Mouse (Mus musculus) c-Kit-positive CD71-positive TER-119-positive erythroid progenitor cells, embryonic 14.5 days (primary cell): ENCODE measurements around the gene Hist1h4h.
A peak's percentile ranks its signal among the peaks of the same experiment; 100 is the strongest.
"Not testable (repeated sequence)": the region's sequence is repeated elsewhere in the genome, so short reads cannot be mapped to it uniquely, and the experiment has no call there.

Experiments
- DNase-seq: peaks from one replicate; pipeline ENCODE4 v3.0.0-alpha.2; 2013; ENCODE audit warnings: low spot score

The Hist1h4h gene

DNA sequence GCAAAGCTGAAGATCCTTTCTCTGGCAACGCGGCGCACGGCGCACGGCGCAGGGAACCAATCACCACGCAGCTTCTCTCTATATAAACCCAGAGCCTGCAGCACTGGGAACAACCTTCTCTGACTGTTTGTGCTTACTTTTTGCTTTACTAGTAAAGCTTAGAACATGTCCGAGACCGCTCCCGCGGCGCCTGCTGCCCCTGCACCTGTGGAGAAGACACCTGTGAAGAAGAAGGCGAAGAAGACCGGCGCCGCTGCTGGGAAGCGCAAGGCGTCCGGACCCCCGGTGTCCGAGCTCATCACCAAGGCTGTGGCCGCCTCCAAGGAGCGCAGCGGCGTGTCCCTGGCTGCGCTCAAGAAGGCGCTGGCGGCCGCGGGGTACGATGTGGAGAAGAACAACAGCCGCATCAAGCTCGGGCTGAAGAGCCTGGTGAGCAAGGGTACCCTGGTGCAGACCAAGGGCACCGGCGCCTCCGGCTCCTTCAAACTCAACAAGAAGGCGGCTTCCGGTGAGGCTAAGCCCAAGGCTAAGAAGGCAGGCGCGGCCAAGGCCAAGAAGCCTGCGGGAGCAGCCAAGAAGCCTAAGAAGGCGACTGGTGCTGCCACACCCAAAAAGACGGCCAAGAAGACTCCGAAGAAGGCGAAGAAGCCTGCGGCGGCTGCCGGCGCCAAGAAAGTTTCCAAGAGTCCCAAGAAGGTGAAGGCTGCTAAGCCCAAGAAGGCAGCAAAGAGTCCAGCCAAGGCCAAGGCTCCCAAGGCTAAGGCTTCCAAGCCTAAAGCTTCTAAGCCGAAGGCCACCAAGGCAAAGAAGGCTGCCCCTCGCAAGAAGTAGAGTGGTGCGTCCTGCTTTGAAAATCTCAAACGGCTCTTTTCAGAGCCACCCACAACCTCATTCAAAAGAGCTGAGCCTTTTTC lies 24.3 kb downstream of the Hist1h4h start:
- peak; percentile 96 for DNase-seq

DNA sequence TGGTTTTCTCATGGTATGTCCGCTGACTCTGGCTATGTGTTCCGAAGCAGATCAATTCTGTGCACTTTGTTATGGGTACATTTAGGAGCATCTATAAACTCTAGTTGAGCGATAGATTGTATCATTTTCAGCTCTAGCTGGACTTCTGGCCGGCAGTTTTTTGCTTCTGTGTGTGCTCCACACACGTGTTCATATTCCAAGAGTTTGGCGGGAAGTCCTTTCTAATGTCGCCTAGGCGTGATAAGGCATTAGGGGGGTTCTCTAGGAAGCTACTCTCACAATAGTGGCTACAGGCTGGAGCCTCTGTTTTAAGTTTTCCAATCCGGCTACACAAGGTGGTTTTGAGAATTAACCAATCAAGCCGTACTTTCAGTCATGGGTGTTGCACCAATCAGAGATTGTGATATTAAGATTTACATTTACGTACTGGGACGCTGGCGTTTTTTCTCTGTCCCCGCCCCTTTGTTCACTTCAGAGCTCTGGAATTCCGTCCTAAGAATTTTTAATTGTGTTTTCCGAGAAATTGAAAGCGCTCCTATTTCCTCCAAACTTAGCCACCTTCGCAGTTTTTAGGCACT lies 25.1 kb downstream of the Hist1h4h start:
- DNase-seq, result peak; percentile 92

DNA sequence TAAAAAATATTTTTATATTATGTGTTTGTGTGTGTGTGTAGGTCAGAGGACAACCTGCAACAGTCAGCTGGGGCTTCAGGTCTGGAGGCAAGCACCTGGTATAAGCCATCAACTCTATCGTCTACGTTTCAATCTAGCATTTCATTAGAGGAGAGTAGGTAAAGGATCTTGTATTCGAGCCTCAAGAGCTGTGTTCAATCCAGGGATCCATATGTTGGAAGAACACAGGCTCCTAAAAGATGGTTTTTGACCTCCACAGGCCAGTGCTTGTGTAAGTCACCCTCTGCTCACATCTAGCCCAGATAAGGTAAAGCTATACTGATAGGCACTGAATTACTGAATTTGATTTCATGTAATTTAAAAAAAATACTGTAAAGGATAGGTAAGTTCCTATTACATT lies 26.1 kb downstream of the Hist1h4h start:
- DNase-seq, result no peak

DNA sequence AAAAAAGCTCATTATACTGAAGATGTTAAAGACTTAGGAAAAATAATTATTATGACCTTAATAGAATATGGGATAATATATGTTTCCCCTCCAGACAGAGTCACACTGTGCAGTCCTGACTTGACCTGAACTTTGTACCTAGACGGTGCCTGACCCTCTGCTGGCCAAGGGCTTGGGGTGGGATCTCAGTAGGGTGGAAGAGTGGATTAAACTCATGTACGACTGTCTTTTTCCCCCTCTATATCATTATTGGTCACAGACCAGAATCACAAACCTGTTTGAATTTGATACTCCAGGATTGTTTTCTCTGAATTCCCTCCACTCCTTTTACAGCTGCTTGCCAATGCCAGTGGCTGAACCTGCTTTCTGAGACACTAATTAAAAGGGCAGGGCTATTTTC lies 29.8 kb downstream of the Hist1h4h start:
- not testable (repeated sequence) for DNase-seq

DNA sequence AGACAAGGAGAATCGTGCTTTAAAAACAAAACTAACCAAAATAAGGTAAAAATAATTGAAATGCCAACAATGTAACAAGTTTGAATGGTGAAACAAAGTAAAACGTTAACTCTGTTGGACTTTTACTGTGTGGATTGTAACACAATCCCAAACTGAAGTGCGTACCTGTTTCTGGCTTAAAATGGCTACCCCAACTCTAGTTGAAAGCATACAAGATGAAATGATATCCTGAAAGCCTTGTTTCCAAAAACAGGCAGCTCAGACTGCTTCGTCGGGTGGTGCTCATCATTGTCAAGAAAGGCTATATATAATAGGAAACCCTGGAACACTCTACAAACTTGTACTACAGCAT lies 30.7 kb downstream of the Hist1h4h start:
- DNase-seq, result not testable (repeated sequence)

DNA sequence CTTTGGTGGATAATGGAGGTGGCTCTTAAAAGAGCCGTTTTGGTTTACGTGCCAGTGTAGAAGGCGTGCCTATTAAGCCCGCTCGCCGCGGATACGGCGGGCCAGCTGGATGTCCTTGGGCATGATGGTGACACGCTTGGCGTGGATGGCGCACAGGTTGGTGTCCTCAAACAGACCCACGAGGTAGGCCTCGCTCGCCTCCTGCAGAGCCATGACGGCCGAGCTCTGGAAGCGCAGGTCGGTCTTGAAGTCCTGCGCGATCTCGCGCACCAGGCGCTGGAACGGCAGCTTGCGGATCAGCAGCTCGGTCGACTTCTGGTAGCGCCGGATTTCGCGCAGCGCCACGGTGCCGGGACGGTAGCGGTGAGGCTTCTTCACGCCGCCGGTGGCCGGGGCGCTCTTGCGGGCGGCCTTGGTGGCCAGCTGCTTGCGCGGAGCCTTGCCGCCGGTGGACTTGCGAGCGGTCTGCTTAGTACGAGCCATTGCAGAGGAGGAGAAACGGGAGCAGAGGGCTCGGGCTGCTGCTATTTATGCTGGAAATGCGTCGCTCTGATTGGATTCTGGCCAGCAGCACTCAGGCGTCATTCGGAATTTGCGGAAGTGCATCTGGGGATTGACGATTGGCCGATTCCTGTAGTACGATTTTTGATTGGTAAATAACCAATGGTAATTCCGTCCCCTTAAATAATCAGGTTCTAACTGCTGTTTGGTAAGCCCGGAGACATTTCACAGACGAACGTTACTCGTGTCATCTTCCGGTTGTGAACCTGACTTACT lies 31.2 kb downstream of the Hist1h4h start, which contains the start of gene Hist1h3e:
Hist1h3e (minus strand) TSS at position 487 of the 777 bp plus-strand sequence.
- peak; percentile 97 for DNase-seq

DNA sequence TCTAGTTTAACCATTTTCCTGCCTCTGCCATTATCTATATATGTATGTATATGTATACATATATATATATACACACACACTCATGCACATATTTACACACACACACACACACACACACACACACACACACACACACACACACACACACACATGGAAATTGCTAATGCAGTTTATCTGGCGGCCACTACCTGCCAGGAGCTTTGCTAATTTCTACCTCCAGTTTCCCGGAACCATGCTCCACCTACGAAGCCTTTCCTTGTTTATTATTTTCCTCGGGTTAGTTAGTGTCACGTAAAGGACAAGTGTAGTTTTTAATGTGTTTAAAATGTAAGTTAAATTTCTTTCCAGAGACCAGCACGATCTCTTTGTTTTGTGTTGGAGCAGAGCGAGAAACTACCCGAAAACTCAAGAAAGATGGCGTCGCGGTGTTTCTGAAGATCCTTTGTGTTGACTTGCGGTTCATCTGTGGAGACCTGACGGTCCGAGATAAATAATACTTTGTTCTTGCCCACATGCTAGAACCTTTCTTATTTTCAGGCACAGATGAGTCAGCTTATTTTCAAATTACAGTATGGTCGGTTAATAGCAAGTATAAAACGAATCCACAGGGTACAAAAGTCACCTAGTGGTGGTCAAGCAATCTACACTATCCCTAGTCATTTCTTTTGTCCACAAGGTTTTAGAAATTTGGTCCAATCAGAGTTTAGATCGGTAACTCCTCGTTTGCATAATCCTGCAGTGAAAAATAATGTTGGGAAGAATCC lies 32.0 kb downstream of the Hist1h4h start:
- peak; percentile 69 for DNase-seq

DNA sequence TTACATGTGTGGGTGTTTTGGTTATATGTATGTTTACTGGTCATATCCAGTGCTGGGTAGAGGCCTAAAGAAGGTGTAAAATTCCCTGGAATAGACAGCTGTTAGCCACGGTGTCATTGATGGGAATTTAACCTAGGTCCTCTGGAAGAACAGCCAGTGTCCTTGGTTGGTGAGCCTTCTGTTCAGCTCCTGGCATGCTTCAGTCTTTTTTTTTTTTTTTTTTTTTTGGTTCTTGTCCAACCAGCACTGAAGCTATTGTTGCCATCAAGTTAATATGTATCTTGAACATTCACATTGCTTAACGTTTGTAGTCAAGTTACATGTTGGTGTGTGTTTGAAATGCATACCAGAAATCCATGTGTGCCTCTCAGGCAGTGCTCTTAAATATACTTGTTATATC lies 33.6 kb downstream of the Hist1h4h start:
- DNase-seq, result no peak

DNA sequence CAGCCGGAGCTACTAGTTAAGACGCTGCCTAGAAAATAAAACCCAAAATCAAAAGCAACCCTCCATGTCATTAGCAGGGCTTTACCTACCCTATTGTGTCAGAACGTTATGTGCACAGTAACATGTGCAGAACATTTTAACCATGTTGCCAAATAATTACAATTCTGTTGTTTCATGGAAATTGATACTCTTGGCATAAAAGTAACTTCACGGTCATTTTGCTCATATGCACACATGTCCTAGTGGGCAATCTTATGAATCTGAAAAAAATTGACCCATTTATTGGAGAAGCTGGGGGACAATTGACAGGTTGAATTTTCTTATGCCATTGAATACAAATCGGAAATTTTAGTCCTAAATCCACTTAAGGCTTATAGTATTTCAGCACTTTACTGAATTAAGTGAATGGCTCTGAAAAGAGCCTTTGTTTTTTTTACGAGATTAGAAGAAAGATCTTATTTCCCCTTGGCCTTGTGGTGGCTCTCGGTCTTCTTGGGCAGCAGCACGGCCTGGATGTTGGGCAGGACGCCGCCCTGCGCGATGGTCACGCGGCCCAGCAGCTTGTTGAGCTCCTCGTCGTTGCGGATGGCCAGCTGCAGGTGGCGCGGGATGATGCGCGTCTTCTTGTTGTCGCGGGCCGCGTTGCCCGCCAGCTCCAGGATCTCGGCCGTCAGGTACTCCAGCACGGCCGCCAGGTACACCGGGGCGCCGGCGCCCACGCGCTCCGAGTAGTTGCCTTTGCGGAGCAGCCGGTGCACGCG lies 39.6 kb downstream of the Hist1h4h start:
- DNase-seq, result not testable (repeated sequence)

DNA sequence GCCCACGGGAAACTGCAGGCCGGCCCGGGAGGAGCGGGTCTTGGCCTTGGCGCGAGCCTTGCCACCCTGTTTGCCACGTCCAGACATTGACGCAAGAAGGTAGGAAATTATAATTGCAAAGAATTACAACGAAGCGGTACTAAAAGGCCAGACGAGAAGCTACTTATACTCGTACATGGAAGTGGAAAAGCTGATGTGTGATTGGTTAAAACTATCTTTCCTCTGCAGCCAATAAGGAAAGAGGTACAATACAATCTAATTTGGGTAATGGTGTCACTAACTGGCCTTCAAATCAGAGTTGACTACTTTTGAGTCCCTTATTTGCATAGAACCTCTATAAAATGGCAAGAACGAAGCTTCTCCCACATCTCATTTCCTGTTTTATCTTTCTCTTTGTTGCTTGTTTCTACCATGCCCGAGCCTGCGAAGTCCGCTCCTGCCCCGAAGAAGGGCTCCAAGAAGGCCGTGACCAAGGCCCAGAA lies 40.2 kb downstream of the Hist1h4h start, which contains the start of the genes Hist1h2ae and Hist1h2bg:
Hist1h2ae (minus strand) TSS at position 199 of the 482 bp plus-strand sequence.
Hist1h2bg (plus strand) TSS at position 375 of the 482 bp plus-strand sequence.
- peak; percentile 97 for DNase-seq

DNA sequence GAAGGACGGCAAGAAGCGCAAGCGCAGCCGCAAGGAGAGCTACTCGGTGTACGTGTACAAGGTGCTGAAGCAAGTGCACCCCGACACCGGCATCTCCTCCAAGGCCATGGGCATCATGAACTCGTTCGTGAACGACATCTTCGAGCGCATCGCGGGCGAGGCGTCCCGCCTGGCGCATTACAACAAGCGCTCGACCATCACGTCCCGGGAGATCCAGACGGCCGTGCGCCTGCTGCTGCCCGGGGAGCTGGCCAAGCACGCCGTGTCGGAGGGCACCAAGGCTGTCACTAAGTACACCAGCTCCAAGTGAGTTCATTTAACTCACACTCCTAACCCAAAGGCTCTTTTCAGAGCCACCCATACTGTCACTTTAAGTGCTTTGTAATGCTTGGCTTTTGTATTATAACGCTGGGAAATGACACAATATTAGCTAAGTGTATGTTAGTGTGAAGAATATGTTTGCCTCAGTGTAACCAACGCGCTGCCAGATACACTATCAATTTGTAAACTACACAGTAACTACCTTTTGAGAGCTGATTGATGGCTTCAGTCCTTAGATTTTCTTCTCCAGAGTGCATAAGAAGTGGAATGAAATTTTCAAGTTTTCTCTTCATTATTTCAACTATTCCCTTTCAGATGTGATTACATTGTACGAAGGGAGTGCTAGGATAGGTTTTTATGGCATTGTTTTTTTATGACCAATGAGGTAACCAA lies 40.8 kb downstream of the Hist1h4h start:
- peak; percentile 76 for DNase-seq

DNA sequence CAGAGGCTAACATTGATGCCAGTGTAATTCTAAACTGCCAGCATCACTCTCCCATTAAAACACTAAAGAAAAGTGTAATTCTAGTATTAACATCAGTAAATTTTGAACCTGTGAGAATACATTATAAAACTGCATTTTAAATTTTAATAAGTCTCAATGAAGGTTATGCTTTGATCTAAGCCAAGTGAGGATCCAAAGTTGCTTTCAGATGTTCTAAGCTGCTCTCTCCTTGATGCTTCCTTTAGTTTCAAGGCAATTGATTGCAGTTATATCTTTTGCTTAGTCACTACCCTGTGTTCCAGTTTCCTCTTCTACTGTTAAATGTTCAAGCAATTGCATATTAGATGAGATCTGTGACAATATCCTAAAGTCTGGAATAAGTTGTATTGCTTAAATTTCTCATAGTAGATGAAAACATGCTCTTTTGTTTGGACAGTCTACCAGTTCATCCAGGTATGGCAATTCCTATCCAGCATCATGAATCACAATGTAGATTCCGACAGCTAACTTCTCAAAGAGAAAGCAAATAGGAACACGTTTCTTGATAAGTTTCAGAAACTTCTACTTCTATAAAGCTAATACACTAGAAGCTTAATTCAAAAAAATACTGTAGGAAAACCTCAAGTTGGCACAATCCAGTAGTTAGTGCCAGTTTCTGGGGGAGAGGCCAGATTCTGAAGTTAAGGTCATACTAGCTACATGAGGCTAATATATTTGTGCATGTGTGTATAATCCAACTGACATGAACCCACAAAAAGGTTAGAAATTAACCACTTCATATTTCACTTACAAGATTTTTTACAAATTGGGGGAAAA lies 41.6 kb downstream of the Hist1h4h start:
- DNase-seq, result no peak

DNA sequence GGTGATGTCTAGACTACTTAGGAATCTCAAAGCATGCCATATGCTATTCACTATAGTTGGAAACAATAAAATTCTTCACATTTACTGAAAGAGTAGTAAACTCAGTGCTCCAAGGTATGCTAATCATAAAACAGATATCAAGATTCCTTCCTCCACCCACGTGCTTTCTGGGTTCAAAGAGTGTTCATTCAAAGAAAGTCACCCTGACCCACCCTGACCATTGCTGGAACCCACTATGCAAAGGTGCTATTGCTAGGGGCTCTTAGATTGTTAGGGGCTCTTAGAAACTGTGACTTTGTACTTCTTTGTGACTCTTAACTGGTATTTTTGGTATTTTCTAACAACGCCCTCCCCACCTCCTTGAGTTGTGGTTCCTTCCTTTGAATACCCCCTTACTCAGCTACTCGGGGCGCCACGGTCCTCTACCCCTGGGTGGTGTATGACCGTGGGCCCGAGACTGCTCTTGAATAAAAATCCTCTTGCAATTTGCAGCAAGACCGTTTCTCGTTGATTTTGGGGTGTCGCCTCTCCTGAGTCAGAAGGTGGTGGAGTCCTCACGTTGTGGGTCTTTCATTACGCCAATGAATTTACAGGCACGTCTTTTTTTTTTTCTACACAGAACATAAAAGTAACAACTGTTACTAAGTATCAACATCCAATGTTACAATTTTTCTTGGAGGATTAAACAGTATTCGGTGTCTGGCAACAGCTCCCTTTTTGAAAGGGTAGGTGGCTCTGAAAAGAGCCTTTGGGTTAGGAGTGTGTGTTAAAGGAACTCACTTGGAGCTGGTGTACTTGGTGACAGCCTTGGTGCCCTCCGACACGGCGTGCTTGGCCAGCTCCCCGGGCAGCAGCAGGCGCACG lies 42.4 kb downstream of the Hist1h4h start:
- not testable (repeated sequence) for DNase-seq

DNA sequence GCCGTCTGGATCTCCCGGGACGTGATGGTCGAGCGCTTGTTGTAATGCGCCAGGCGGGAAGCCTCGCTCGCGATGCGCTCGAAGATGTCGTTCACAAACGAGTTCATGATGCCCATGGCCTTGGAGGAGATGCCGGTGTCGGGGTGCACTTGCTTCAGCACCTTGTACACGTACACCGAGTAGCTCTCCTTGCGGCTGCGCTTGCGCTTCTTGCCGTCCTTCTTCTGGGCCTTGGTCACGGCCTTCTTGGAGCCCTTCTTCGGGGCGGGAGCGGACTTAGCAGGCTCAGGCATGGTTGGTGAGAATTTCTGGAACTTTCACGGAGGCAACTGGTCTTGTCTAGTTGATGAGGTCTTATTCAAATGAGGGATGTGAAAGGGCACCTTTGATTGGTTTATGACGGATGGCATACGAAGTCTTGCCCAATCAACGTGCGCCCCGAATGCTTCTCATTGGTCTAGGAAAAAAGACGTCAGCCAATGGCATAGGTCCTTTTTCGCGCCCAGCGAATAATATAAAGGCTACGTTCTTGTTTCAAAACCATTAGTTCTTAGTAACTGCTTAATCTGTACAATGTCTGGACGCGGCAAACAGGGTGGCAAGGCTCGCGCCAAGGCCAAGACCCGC lies 43.2 kb downstream of the Hist1h4h start, which contains the start of the genes Hist1h2bf and Hist1h2ad:
Hist1h2bf (minus strand) TSS at position 299 of the 627 bp plus-strand sequence.
Hist1h2ad (plus strand) TSS at position 484 of the 627 bp plus-strand sequence.
- DNase-seq, result peak; percentile 99

DNA sequence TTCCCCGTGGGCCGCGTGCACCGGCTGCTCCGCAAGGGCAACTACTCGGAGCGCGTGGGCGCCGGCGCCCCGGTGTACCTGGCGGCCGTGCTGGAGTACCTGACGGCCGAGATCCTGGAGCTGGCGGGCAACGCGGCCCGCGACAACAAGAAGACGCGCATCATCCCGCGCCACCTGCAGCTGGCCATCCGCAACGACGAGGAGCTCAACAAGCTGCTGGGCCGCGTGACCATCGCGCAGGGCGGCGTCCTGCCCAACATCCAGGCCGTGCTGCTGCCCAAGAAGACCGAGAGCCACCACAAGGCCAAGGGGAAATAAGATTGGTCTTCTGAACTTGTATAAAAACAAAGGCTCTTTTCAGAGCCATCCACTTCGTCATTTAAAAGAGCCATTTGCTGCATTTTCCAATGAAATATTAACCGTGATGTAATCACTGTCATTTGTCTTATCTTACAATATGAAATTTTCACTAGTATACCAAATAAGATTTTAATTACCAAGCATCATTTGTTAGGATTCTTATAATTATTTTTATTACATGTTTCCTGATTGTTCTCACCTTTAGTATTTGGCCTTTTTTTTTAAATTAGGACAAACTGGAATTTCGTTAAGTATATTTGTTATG lies 43.8 kb downstream of the Hist1h4h start:
- DNase-seq, result peak; percentile 60

DNA sequence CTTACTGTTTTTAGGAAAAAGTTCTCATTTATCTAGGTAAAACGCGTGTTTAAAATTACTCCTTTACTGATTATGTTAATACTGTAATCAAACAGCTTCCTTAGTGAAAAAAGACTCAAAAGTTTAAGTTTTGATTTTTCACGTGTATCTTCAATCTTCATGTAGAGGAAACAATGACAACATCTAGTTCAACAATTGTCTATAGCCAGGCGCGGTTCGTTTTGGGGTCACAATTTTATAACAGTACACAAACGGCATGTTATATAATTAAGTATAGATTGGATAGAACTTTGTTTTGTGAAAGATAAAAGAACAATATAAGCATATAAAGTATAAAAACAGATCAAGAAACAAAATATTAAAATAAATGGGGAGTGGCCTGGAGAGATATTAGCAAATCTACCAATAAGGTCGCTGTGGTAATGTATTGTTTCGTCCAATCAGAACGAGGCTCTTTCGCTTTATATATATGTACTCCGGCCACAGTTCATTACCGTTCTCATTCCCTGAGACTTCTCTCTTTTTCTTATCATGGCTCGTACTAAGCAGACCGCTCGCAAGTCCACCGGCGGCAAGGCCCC lies 44.5 kb downstream of the Hist1h4h start, which contains the start of gene Hist1h3d:
Hist1h3d (plus strand) TSS at position 493 of the 581 bp plus-strand sequence.
- DNase-seq, result peak; percentile 96
